Mouse (Mus musculus): ENCODE measurements at regions not wholly inside any gene's neighbourhood (a gene's known extent, or its start where the extent isn't known, plus 50 kb on each side); places are given as distances from the start of the nearest gene placed in this dataset.

DNA sequence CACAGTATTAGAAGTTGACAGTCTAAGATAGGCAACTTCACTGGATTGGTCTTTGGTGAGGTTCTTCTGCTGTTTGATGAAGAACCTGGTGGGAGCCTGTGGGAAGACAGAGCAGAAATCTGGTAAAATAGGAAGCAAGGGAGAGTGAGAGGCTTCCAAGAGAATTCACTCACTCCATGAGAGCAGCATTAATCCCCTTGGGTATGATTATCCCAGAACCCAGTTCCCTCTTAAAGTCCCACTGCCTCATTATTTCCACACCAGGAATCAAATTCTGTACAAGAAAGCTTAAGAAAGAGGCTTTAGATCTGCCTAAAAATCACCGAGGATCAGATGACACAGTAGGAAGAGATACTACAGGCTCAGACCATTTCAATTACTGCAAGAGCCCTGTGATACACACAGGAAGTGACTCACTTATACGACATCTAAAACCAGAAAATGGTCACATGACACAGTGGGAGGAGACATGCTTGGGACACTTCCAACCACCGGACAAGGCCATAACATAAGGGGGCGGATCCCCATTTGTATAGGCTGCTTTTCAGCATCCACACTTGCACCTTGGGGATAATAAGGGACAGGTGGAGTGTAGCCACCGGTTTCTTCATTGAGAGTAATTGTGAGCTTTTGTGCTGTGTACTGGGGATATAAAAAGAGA is 168.2 kb downstream of the Cemip2 start:
- no peak overlapping the region for H3K4me3 ChIP-seq (ENCODE audit: insufficient read depth, low read length)
- peak overlapping the region; percentile 92 for H3K27ac ChIP-seq (ENCODE audit: insufficient read depth, low read length)
- no peak for TF ChIP-seq POLR2A (IDR thresholded peaks at IDR 0.05; ENCODE audit: low read depth, low read length)
- no peak for TF ChIP-seq CTCF (IDR thresholded peaks at IDR 0.05; ENCODE audit: borderline replicate concordance, insufficient read depth, low read length)
- H3K4me1 ChIP-seq (ENCODE audit: control insufficient read depth, insufficient read depth, low read length), result no peaks in the 10 kb centered on the region; the same call in 1 of the 2 replicates

DNA sequence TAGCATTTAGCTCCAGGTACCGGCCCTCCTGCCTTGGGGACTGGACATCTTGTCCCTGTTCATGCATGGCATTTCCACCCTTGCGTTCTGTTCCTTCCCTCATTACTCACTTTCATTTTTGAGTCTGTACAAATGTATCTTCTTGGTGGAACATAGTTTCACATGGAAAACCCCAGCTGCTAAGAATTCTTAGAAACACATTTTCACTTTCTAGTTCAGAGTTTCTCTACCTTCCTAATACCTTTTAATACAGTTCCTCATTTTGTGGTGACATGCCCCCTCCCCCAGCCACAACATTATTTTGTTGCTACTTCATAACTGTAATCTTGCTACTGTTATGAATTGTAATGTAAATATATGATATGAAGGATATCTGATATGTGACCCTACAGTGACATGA is 169.9 kb downstream of the Cemip2 start:
- Histone ChIP-seq H3K27ac (ENCODE audit: insufficient read depth, low read length) (no peak overlapping the region), H3K4me1 (ENCODE audit: control insufficient read depth, insufficient read depth, low read length) (no peaks in the 10 kb centered on the region; the same call in 1 of the 2 replicates), H3K4me3 (ENCODE audit: insufficient read depth, low read length) (no peak overlapping the region)
- TF ChIP-seq CTCF (IDR thresholded peaks at IDR 0.05; ENCODE audit: borderline replicate concordance, insufficient read depth, low read length) (no peak), POLR2A (IDR thresholded peaks at IDR 0.05; ENCODE audit: low read depth, low read length) (no peak)

DNA sequence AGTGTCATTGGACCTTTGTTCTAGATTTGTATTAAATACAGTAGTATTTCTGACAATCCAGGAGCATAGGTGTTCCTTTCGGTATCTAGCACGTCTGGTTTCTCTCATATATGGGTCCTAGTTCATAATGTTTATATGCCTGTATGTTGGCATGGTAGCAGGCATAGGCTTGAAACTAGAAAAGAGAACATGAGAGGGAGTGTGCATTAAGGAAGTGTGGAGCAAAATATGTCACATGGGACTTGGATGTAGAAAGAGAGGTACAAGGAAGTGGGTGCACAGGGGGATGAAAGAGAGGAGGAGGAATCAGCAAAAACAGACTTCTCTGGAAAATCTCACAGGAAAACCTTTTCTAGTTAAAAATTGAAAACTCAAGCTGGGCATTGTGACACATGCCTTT is 176.2 kb upstream of the Trpm3 start:
- no peaks in the 10 kb centered on the region for H3K4me1 ChIP-seq (ENCODE audit: control insufficient read depth, insufficient read depth, low read length)
- no peak for TF ChIP-seq CTCF (IDR thresholded peaks at IDR 0.05; ENCODE audit: borderline replicate concordance, insufficient read depth, low read length)
- H3K4me3 ChIP-seq (ENCODE audit: insufficient read depth, low read length), result no peak overlapping the region
- no peak overlapping the region for H3K27ac ChIP-seq (ENCODE audit: insufficient read depth, low read length)

DNA sequence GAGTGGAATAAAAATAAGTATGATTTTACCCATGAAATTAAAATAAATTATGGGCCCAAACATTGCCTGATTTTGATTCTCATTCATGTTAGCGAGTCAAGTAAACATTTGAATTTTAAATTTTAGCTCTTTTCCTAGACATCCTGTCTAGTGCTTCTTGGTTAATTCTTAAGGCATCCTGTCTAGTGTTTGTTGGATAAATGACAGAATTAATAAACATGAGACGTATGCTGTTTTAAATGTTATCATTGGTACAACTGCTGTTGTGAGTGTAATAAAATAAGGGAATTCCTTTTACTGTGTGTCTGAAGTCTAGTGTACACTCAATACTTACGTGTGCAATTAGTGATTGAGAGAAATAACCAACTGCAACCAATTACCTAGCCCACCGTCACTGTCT is 149.0 kb upstream of the Trpm3 start:
- H3K4me1 ChIP-seq (ENCODE audit: control insufficient read depth, insufficient read depth, low read length), result no peaks in the 10 kb centered on the region
- no peak overlapping the region for H3K4me3 ChIP-seq (ENCODE audit: insufficient read depth, low read length)
- TF ChIP-seq CTCF (IDR thresholded peaks at IDR 0.05; ENCODE audit: borderline replicate concordance, insufficient read depth, low read length) (no peak), POLR2A (IDR thresholded peaks at IDR 0.05; ENCODE audit: low read depth, low read length) (no peak)
- no peak overlapping the region for H3K27ac ChIP-seq (ENCODE audit: insufficient read depth, low read length)

DNA sequence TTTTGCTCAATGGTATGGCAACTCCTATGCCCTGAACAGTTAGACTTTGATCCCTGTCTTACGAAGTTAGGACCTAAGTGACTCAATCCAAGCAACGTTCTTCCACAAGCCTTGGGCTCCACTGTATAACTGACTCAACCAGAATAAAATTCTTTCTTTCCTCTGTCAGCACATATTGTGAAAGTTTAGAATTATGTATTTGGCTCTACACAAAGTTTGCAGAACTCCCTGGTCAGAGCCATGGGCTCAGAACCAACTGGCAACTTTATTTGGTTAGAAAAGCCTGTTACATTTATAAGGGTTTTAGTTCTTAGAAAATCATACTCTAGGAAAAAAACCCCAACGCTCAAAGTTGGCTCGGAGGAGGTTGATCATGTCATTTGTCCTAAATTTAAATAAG is 147.9 kb upstream of the Trpm3 start:
- TF ChIP-seq POLR2A (IDR thresholded peaks at IDR 0.05; ENCODE audit: low read depth, low read length) (no peak), CTCF (IDR thresholded peaks at IDR 0.05; ENCODE audit: borderline replicate concordance, insufficient read depth, low read length) (no peak)
- 0 out of 2 replicates have a peak overlapping the region, but pooled peaks have one; percentile 61 for H3K27ac ChIP-seq (ENCODE audit: insufficient read depth, low read length)
- H3K4me1 ChIP-seq (ENCODE audit: control insufficient read depth, insufficient read depth, low read length), result no peaks in the 10 kb centered on the region
- no peak overlapping the region for H3K4me3 ChIP-seq (ENCODE audit: insufficient read depth, low read length)

DNA sequence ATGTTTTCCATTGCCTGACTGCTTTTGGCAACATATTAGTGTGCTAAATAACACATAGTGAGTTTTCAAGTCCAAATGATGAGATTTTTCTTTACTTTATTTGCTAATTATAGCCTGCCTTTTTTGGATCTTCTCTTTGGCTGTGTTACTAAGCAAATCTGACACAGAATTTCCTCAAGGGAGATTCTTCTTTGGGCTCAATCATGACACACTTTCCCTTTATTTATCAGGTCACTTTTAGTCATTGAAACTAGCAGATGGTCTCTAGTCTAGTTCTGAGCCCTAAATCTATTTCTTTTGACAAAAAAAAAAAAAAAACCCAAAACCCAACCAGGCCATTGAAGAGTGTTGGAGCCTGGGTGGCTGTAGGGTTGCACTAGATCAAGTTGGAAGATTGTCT is 147.4 kb upstream of the Trpm3 start:
- no peaks in the 10 kb centered on the region for H3K4me1 ChIP-seq (ENCODE audit: control insufficient read depth, insufficient read depth, low read length)
- TF ChIP-seq CTCF (IDR thresholded peaks at IDR 0.05; ENCODE audit: borderline replicate concordance, insufficient read depth, low read length) (no peak), POLR2A (IDR thresholded peaks at IDR 0.05; ENCODE audit: low read depth, low read length) (no peak)
- H3K4me3 ChIP-seq (ENCODE audit: insufficient read depth, low read length), result no peak overlapping the region
- H3K27ac ChIP-seq (ENCODE audit: insufficient read depth, low read length), result peak overlapping the region; percentile 17; the same call in 1 of the 2 replicates

DNA sequence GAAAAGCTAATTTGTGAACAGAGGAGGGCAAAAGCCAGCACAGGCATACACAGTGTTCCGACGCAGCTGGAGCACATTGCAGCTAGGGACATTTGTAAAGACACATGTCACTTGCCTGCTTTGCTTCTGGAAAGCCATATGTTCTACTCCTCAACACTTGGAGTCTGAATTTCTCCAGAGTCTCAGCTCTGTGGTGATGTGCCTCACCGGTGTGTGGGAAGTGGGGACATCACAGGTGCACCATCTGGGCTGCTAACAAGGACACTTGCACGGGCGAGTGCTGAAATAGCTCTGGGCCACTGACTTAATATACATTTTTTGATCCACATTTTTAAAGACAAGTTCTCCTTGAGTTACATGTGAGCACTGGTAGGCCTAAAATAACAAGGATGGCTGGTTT is 139.2 kb upstream of the Trpm3 start:
- no peak for TF ChIP-seq CTCF (IDR thresholded peaks at IDR 0.05; ENCODE audit: borderline replicate concordance, insufficient read depth, low read length)
- no peak for TF ChIP-seq POLR2A (IDR thresholded peaks at IDR 0.05; ENCODE audit: low read depth, low read length)
- Histone ChIP-seq H3K4me3 (ENCODE audit: insufficient read depth, low read length) (no peak overlapping the region), H3K4me1 (ENCODE audit: control insufficient read depth, insufficient read depth, low read length) (no peaks in the 10 kb centered on the region), H3K27ac (ENCODE audit: insufficient read depth, low read length) (no peak overlapping the region)

DNA sequence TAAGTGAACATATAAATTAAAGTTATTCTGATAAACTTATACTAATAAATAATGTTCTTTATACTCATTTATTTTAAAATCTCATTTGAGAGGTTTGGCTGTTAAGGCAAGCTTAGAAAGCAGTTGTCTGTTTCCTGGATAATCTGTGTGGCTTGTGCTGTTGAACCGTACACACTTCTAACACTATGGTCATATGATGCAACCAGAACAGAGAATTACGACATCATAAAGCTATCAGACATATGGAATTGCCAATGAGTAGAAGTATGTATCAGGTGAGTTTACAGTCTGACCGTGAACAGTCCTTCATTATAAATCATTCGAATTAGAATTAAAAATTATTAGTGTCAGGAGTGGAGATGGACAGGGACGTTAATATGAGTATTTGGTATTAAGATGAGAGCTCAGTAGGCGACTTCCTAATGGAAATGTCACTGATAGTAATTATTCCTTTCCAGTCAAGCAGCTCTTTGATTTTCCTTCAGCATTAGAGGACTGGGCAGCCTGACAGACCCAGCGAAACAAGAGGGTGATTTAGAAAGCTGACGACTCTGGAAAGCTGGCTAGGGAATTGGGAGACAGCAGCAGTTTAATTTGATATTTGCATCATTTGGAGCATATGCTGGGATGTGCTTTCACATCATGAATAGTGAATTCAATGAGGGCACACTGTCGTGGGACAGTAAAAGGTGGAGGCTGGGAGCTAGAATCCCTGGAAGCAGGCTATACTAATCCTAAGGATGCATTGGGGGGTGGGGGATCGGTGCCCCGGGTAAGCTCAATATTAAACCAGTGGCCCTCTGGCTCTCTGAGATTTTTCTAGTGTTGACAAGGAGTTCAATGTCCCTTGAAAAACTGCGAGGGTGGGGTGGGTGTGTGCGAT is 130.6 kb upstream of the Trpm3 start:
- no peaks in the 10 kb centered on the region for H3K4me1 ChIP-seq (ENCODE audit: control insufficient read depth, insufficient read depth, low read length)
- H3K27ac ChIP-seq (ENCODE audit: insufficient read depth, low read length), result no peak overlapping the region
- TF ChIP-seq CTCF (IDR thresholded peaks at IDR 0.05; ENCODE audit: borderline replicate concordance, insufficient read depth, low read length), result no peak
- no peak for TF ChIP-seq POLR2A (IDR thresholded peaks at IDR 0.05; ENCODE audit: low read depth, low read length)
- no peak overlapping the region for H3K4me3 ChIP-seq (ENCODE audit: insufficient read depth, low read length)

DNA sequence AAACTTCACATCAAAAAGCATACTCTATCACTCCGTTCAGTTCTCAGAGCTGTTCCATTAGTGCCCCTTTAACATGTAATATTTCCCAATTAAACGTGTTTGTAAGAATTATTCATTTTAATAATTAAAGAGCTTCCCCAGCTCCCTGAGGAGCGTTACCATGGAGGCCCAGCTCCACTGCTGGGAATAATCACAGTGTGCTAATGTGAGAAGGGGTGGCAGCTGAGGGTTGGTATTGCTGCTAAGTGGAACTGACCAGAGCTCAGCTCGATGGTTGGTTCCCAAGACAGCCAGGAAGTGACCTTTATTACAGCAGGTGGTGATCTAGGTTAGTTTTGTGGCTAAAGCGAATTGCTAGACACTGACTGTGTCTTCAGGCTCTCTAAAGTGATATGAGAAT is 128.6 kb upstream of the Trpm3 start:
- no peaks in the 10 kb centered on the region for H3K4me1 ChIP-seq (ENCODE audit: control insufficient read depth, insufficient read depth, low read length)
- TF ChIP-seq CTCF (IDR thresholded peaks at IDR 0.05; ENCODE audit: borderline replicate concordance, insufficient read depth, low read length) (no peak), POLR2A (IDR thresholded peaks at IDR 0.05; ENCODE audit: low read depth, low read length) (no peak)
- no peak overlapping the region for H3K4me3 ChIP-seq (ENCODE audit: insufficient read depth, low read length)

More for the DNA sequence above, 128.6 kb upstream of the Trpm3 start:
- H3K27ac ChIP-seq (ENCODE audit: insufficient read depth, low read length), result no peak overlapping the region
